In the genomic region with DNA sequence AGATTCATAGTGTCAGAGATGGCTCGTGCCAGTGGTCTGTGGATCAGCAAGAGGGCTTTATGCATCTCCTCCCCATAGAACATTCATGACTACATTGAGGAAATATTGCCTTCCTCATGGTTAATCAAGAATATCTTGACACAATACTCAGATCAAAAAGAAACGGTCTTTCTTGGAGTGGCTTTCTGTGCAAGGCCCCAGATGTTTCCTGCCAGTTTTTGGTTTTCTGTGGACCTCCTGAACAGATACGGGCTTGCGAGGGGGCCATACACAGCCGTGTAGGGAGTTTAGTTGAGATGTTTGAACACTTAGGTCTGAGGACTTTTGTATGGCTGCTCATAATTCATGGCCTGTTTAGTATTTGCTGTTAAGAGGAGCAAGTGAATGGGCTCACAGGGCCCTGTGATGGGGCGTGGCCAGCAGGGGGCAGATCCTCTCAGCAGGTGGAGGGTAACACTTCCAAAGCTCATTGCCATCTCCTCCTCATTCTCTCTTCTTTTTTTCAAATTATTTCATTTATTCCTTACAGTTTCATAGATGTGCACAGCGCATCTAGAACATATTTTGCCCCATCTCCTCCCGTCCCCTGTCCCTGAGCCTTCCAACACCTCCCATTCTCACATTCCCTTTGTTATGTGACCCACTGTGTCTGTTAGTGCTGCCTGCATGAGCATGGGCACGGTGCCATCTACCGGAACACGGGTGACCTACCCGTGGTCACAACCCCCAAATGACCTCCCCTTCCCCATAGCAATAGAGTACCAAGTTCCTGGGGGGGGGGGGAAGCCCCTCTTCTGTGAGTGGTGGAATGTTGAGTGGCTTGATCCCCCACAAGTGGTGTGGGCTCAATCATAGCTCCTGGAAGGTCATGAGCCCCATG, we compare ENCODE assay signal across 10 mouse cellular contexts.
DNase-seq lines count a peak whose midpoint lies in the region; TF ChIP-seq lines count a peak whose summit lies in the region.
"Had no signal": no experiment of that assay in that cellular context is flagged by ENCODE, and none has a peak within 500 bp of the region (broad histone marks: within the 10 kb centered on the region; RNA-seq: fewer than 3 reads in every experiment).

No protein-coding gene starts in this region.

- peak; percentile 50 for TF ChIP-seq CTCF in heart, adult 2 months (IDR thresholded peaks at IDR 0.05)

- intact Hi-C loops in heart, adult 2 months (cut with DNase I) = no loop called here
- intact Hi-C loops in heart, postnatal 36 days (cut with DNase I) = no loop called here

- H3K36me3 ChIP-seq in heart, adult 2 months (ENCODE audit: control insufficient read depth, insufficient read depth, low read length) = no peaks in the 10 kb centered on the region
- H3K36me3 ChIP-seq: heart, embryonic 10.5 days; lung, embryonic 15.5 days had no signal

- DNase-seq in heart, adult 2 months = no peak
- DNase-seq in heart, postnatal 36 days = no peak
- DNase-seq in retina, postnatal 1 day = peak; percentile 50
- DNase-seq in retina, embryonic 14.5 days (ENCODE audit: low spot score) = no peak
- DNase-seq in induced T-regulatory cell, adult 2 months (ENCODE audit: low read depth) = peak; percentile 25
- DNase-seq in thymus, postnatal 4 days = peak; percentile 81
- DNase-seq in urinary bladder, postnatal 14 days (ENCODE audit: low spot score) = no peak
- no peak for DNase-seq in right cerebral cortex, postnatal 36 days (ENCODE audit: low spot score in 2 of 2)

- H3K27ac ChIP-seq in heart, adult 2 months = no peak overlapping the region
- H3K27ac ChIP-seq: heart, embryonic 10.5 days; lung, embryonic 15.5 days had no signal

- H3K4me3 ChIP-seq in heart, adult 2 months = no peak overlapping the region
- H3K4me3 ChIP-seq: heart, embryonic 10.5 days; lung, embryonic 15.5 days had no signal

- no peaks in the 10 kb centered on the region for H3K4me1 ChIP-seq in heart, adult 2 months (ENCODE audit: control insufficient read depth, insufficient read depth, low read length)
- H3K4me1 ChIP-seq: heart, embryonic 10.5 days had no signal

- TF ChIP-seq POLR2A in heart, adult 2 months (IDR thresholded peaks at IDR 0.05; ENCODE audit: insufficient read depth, low read depth, low read length) = no peak

- no peaks in the 10 kb centered on the region for H3K27me3 ChIP-seq in heart, adult 2 months (ENCODE audit: control insufficient read depth, insufficient read depth, low read length)
- H3K27me3 ChIP-seq: lung, embryonic 15.5 days had no signal

- no peaks in the 10 kb centered on the region for H3K79me2 ChIP-seq in heart, adult 2 months (replicated peaks; ENCODE audit: control insufficient read depth, insufficient read depth, low read length)

- WGBS in heart, adult 2 months = 65% methylated on average over 12 of the region's 12 CpGs

- no peak for TF ChIP-seq EP300 in heart, adult 2 months (IDR thresholded peaks at IDR 0.05; ENCODE audit: insufficient read depth, low read depth, low read length)

- H3K9ac ChIP-seq in heart, adult 2 months (ENCODE audit: low read depth, low read length) = no peak overlapping the region
- H3K9ac ChIP-seq: lung, embryonic 15.5 days had no signal

Comparison
In these comparisons a context has a peak if more than half of its experiments do, and no peak if none do; other contexts are left out.
1. DNase-seq: peak in retina, postnatal 1 day (single experiment), induced T-regulatory cell, adult 2 months (single experiment) and thymus, postnatal 4 days (single experiment); none in heart, adult 2 months (0 of 2), heart, postnatal 36 days (0 of 2), retina, embryonic 14.5 days (single experiment), urinary bladder, postnatal 14 days (single experiment) and right cerebral cortex, postnatal 36 days (0 of 2).